Mouse (Mus musculus) A20 (cell line): ENCODE measurements around the gene Nrp2.

Source experiments
- DNase-seq: peaks from one replicate; pipeline ENCODE4 v3.0.0-alpha.2; 2011; ENCODE audit warnings: low read depth, low spot score

Gene Nrp2

GRCm38 (mm10) chr1:62812701-62813684 lies 109.9 kb downstream of the Nrp2 start:
- no peak for DNase-seq

GRCm38 (mm10) chr1:62813938-62814337 lies 110.9 kb downstream of the Nrp2 start:
- no peak for DNase-seq

- no peak for DNase-seq
Observed at GRCm38 (mm10) chr1:62817566-62817965, 114.5 kb downstream of the Nrp2 start.

- peak; percentile 23 for DNase-seq
Observed at GRCm38 (mm10) chr1:62820170-62820569, 117.1 kb downstream of the Nrp2 start.

- no peak for DNase-seq
Observed at GRCm38 (mm10) chr1:62821509-62822398, 118.7 kb downstream of the Nrp2 start.

- no peak for DNase-seq
Observed at GRCm38 (mm10) chr1:62823549-62824195, 120.6 kb downstream of the Nrp2 start.

GRCm38 (mm10) chr1:62825822-62826765 lies 123.0 kb downstream of the Nrp2 start:
- no peak for DNase-seq

GRCm38 (mm10) chr1:62827316-62827715 lies 124.2 kb downstream of the Nrp2 start:
- no peak for DNase-seq

GRCm38 (mm10) chr1:62828156-62828555 lies 125.1 kb downstream of the Nrp2 start:
- no peak for DNase-seq

GRCm38 (mm10) chr1:62829690-62830417 lies 126.8 kb downstream of the Nrp2 start:
- DNase-seq, result no peak

GRCm38 (mm10) chr1:62830418-62830769 lies 127.3 kb downstream of the Nrp2 start:
- no peak for DNase-seq

- no peak for DNase-seq
Observed at GRCm38 (mm10) chr1:62831725-62832455, 128.8 kb downstream of the Nrp2 start.

- DNase-seq, result no peak
Observed at GRCm38 (mm10) chr1:62833356-62833755, 130.3 kb downstream of the Nrp2 start.

GRCm38 (mm10) chr1:62834443-62835185 lies 131.5 kb downstream of the Nrp2 start:
- no peak for DNase-seq

GRCm38 (mm10) chr1:62838083-62838482 lies 135.0 kb downstream of the Nrp2 start:
- no peak for DNase-seq

GRCm38 (mm10) chr1:62838631-62839030 lies 135.5 kb downstream of the Nrp2 start:
- no peak for DNase-seq

GRCm38 (mm10) chr1:62843215-62843614 lies 140.1 kb downstream of the Nrp2 start:
- no peak for DNase-seq
